Mouse (Mus musculus): Measurements from ENCODE around the gene Palm3. TPM values are rescaled to one million over a fixed set of nuclear protein-coding genes. Genes with fewer than 3 reads are reported as not detected.

Gene Palm3
- polyA plus RNA-seq (2021; fragmentation: Nextera tagmentation): 0.39 and 0.70 TPM in 2 replicates
- long read RNA-seq, experiment 1, partial matches to known transcripts: 0 of 1 reads
- long read RNA-seq, experiment 1, other reads (novel, unspliced or antisense): 1 of 1 reads
- long read RNA-seq, experiment 2, partial matches to known transcripts: 2 of 3 reads
- long read RNA-seq, experiment 2, other reads (novel, unspliced or antisense): 1 of 3 reads

DNA sequence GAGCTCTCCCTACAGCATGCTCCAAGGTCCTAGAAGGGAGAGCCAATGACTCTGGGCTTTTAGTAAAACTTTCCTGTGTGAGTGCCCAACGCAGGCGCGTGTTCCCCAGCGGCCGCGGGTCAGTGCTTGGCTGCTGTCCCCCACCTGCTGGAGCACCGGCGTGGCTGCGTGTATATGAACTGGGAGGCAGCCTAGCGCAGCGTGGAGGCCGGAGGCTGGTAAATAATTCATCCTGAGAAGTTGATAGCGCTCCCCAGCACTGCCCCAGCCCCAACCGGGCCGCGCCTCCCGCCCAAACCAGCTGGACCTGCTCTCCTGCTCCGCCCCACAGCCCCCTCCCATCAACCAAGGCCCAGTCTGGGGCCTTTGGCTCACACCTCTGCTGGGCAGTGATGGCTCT is at the start of gene Palm3:
Gene Palm3, plus strand, starts transcription at position 376 of the 400 bp plus-strand sequence.

DNA sequence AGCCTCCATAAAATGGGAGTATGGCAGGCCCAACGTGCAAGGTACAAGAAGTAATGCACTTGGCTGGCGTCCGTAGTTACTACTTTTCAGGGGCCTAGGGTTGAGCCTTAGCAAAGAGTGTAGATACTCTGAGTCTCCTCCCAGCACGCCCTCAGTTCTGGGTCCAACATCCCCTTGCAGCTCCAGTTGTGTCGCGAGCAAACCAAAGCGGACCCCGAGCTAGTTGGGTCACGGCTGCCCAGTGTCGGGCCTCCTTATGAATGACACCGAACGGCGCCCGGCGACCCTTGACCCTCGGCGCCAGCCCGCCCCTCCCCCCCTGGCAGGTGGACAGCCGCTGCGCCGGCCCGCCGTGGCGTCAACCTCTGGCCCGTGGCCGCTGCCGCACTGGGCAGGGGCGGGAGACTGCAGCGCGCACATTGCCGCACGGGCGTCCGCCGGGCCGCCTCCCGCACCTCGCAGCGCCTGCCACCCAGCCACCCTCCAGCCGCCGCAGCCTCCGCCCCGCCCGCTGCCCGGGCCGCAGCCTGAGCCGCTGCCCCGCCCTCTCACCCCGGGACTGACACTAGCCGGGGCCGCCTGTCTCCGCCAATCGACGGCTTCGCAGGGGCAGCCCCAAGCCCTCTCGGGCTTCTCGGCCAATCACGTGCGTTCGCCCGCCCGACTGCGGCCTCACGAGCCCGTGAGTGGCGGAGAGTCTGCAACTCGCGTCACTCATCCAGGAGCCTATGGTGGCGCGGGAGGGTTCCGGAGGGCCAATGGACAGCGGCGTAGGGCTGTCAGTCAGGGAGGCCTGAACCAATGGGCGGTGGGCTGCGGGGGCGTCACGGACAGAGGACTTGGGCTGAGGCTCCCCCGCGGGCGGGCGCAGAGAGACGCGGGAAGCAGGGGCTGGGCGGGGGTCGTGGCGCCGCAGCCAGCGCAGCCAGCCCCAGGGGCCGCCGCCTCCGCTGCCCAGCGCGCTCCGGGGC is 48.8 kb upstream of the Palm3 start, which contains the start of gene Prkaca:
Gene Prkaca, plus strand, starts transcription at position 844 of the 971 bp plus-strand sequence.

DNA sequence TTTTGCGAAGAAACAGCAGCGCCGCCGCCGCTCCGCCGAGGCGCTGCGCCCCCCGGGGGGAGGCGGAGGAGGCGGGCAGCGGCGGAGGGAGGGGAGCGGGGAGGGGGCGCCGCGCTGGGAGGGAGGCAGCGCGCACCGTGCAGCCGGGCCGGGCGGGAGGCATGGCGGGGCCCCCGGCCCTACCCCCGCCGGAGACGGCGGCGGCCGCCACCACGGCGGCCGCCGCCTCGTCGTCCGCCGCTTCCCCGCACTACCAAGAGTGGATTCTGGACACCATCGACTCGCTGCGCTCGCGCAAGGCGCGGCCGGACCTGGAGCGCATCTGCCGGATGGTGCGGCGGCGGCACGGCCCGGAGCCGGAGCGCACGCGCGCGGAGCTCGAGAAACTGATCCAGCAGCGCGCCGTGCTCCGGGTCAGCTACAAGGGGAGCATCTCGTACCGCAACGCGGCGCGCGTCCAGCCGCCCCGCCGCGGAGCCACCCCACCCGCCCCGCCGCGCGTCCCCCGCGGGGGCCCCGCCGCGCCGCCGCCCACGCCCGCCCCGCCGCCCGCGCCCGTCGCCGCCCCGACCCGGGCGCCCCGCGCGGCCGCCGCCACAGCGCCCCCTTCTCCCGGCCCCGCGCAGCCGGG is 23.6 kb upstream of the Palm3 start, which contains the start of gene Samd1:
Gene Samd1, plus strand, starts transcription at position 162 of the 631 bp plus-strand sequence.

DNA sequence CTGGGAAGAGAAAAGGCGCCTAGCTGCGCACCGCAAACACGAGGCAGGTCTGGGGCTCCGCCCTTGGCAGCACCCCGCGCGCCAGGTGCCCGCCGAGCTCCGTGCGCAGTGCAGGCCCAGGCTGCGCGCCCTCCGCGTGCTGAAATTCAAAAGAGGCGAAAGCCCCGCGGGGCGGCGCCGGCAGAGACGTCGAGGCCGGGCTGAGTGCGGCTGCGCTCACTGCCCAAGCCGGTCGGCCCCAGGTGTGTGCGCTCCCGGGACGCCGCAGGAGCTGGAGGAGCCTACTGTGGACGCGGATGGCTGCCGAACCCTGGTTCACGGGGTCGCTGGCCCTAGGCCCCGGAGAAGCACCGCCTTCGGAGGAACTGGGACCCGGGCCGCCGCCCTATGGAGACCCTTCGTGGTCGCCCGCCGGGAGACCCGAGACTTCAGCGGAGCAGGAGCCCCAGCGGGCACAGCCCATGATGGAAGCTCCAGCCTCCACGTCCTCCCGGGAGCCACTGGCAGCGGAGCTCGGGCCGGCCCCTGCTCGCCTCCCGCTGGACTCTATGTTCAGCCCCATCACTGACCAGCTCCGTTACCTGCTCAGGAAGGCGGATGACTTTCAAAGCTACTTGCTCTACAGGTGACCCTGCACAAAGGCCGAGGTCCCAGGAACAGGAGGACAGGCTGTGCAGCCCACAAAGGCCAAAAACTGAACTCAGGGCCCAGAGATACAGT is 19.8 kb upstream of the Palm3 start, which contains the start of gene 1700067K01Rik:
Gene 1700067K01Rik, plus strand, starts transcription at position 222 of the 720 bp plus-strand sequence.

DNA sequence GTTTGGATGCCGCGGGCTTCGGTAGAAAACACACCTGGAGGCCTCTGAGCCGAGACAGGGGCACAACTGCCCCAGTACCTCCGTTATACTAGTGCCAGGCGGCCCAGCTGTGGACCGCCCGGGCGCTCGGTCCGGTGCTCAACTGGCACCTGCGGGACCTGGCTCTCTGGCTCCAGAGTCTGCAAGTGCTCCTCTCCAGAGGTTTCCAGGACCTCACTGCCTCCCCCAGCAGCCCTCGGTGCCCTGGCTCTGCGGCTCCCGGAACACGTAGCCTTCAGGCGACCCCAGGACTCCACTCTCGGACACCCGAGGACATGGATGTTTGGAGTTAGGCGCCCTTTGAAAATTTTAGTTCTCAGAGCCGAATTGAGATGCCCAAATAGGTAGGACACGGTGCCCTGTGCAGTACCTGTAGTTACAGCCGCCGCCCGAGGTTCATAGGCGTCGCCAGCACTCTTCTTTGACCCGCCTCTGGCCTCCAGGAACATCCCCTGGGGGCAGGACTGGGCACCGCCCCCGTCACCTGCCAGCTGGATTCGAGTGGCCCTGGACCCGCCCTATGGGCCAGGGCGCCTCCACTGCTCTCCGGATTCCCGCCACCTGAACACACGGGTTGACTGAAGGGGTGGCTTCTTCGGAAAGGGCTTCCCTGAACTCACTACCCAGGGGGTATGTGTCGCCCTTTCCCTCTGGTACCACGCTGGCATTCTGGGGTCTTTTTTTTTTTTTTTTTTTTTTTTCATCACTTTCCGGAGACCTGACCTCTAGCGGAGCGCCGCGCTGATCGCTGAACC is 9.4 kb upstream of the Palm3 start, which contains the start of gene 2210011C24Rik:
Gene 2210011C24Rik, minus strand, starts transcription at position 467 of the 794 bp plus-strand sequence.

DNA sequence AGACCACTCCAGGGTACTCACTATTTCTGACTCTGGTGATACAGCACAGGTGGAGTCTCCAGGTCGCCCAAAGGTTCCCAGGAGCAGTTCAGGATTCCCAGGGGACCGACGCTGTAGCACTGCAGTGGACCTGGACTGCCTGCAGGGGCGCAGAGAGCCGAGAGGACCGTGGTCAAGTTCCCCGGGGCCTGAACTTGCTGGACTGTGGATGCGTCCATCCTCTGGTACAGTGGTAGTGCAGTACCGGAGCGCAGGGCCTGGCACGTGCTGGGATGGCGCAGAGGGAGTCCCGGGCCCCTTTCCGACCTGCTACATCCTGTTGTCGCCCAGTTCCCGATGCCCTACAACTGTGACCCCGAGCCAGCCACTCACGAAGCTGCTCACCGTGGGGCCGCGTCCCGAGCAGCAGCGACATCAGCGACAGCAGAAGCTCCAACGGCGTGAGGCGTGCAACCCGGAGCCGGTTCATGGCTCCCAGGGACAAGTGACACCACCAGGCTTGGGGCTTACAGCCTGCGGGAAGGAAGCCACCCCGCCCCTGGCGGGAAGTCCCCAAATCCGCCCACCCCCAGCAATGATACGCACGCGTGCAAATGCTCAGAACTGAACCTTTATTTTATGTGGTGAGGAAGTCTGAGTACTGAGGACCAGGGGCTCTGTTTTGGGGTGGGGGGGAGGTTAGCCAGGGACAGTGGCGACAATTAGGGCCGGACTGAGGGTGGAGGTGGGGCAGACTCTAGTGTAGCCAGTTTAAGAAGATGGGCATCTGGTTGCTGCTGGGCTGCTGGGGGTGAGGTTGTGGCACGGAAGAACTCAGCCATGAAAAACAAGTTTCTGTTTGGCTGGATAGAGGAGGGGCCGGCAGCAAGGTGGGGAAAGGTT is 21.0 kb downstream of the Palm3 start, which contains the start of gene Il27ra:
Gene Il27ra, minus strand, starts transcription at position 524 of the 882 bp plus-strand sequence.

DNA sequence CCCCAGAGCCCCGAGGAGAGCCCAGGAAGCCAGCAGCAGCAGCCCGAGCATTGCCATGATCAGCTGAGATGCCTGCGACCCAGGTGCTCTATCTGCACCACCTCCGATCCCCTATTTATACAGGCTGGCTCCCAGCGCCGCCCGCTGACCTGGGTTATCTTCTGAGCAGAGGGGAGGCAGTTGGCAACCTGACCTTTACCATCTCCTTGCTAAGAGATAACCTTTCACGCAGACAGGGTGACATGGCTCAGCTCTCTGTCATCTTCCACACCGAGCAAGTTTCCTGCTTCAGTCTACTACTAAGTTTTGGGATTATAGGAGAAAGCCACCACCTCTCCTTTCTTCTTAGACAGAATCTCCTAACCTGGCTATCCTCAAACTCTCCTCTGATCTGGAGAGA is 23.6 kb downstream of the Palm3 start, which contains the start of gene Rln3:
Gene Rln3, minus strand, starts transcription at position 101 of the 400 bp plus-strand sequence.

DNA sequence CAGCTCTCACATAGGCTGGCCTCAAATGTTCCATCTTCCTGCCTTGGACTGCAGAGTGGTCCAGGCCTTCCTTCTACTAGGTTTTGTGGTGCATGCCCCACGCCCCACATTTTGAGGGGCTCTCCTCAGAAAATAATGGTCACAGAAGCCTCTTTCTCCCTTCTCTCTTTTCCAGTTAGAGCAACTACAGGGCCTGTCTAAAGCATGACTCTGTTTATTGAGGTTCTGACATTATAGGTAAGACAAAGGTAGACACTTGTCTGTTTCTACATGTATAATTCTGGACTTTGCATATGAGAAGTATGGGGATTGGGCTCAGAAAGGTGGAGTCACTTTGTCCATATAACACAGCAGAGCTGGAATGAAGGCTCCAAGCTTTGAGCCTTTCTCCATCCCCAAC is 43.8 kb downstream of the Palm3 start, which contains the start of gene Gm10643:
Gene Gm10643, minus strand, starts transcription at position 101 of the 400 bp plus-strand sequence.

DNA sequence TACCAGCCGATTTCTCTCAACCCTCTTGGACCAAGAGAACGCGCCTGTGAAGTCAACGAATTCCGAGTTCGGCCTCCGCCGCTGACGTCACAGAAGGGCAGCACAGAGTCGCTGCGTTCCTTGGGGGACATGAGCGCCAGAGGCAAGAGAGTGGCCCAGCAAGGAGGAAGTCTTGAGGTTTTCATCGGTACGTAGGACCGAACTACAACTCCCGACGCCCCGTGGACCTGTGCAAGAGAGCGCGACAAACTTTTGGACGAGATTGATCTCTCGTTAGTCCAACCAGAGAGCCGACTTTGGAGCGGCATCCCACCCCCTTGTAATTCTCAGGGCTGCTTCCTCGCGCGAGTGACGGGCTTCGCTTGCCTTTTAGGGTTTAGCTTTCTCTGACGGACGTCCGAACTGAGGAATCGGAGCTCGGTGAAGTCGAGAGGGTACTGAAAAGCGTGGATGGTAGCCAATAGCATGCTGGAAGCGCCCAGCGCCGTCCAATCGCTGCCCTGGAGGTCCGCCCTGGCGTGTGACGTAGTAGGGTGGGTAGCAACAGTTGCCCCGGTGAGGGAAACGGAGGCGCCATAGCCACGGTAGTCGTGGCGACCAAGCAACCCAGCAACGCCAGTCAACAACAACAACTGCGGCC is 45.1 kb downstream of the Palm3 start, which contains the start of gene Rfx1:
Gene Rfx1, plus strand, starts transcription at position 544 of the 640 bp plus-strand sequence.

Small RNA genes within 50 kb of the gene (microRNA-seq; reads per million reads assigned to microRNA genes)
- 2.1 reads per million, percentile 3 among the genes with 10 or more reads in this experiment for gene Mir1199
- gene Mir8111: 25.8 reads per million, percentile 44 among the genes with 10 or more reads in this experiment

Other genes starting within 250 kb of the Palm3 start
- gene Adgrl1, start 121.4 kb upstream of the Palm3 start, polyA plus RNA-seq (2021; fragmentation: Nextera tagmentation): 16.6 and 20.0 TPM in 2 replicates
- 0.57 and 0.84 TPM in 2 replicates for gene Gm10644, start 66.3 kb upstream of the Palm3 start, polyA plus RNA-seq (2021; fragmentation: Nextera tagmentation)
- gene Asf1b, start 66.0 kb upstream of the Palm3 start, polyA plus RNA-seq (2021; fragmentation: Nextera tagmentation): 0.98 and 1.1 TPM in 2 replicates
- gene Prkaca, start 48.5 kb upstream of the Palm3 start, polyA plus RNA-seq (2021; fragmentation: Nextera tagmentation): 81.4 and 111 TPM in 2 replicates
- gene Samd1, start 23.8 kb upstream of the Palm3 start, polyA plus RNA-seq (2021; fragmentation: Nextera tagmentation): 1.2 and 1.9 TPM in 2 replicates
- gene 1700067K01Rik, start 20.0 kb upstream of the Palm3 start, polyA plus RNA-seq (2021; fragmentation: Nextera tagmentation): 0.19 and 0.21 TPM in 2 replicates
- 1.8 and 2.0 TPM in 2 replicates for gene 2210011C24Rik, start 9.3 kb upstream of the Palm3 start, polyA plus RNA-seq (2021; fragmentation: Nextera tagmentation)
- 0.38 and 0.53 TPM in 2 replicates for gene Il27ra, start 21.1 kb downstream of the Palm3 start, polyA plus RNA-seq (2021; fragmentation: Nextera tagmentation)
- not detected in 2 replicates for gene Rln3, start 23.5 kb downstream of the Palm3 start, polyA plus RNA-seq (2021; fragmentation: Nextera tagmentation)
- gene Gm10643, start 43.7 kb downstream of the Palm3 start, polyA plus RNA-seq (2021; fragmentation: Nextera tagmentation): 1.4 and 2.5 TPM in 2 replicates
- gene Rfx1, start 45.4 kb downstream of the Palm3 start, polyA plus RNA-seq (2021; fragmentation: Nextera tagmentation): 1.4 and 1.6 TPM in 2 replicates
- gene Dcaf15, start 83.3 kb downstream of the Palm3 start, polyA plus RNA-seq (2021; fragmentation: Nextera tagmentation): 1.8 and 2.8 TPM in 2 replicates
- gene Podnl1, start 104.5 kb downstream of the Palm3 start, polyA plus RNA-seq (2021; fragmentation: Nextera tagmentation): 0.09 TPM in 1 of 2 replicates, not detected in the other
- 9.7 and 12.2 TPM in 2 replicates for gene Cc2d1a, start 126.5 kb downstream of the Palm3 start, polyA plus RNA-seq (2021; fragmentation: Nextera tagmentation)
- 1.2 and 1.5 TPM in 2 replicates for gene 4930432K21Rik, start 126.6 kb downstream of the Palm3 start, polyA plus RNA-seq (2021; fragmentation: Nextera tagmentation)
- 4.2 and 5.5 TPM in 2 replicates for gene Nanos3, start 163.7 kb downstream of the Palm3 start, polyA plus RNA-seq (2021; fragmentation: Nextera tagmentation)
- 2.5 and 2.9 TPM in 2 replicates for gene Zswim4, start 215.6 kb downstream of the Palm3 start, polyA plus RNA-seq (2021; fragmentation: Nextera tagmentation)
- 438 and 480 TPM in 2 replicates for gene D8Ertd738e, start 228.2 kb downstream of the Palm3 start, polyA plus RNA-seq (2021; fragmentation: Nextera tagmentation)
- gene Mri1, start 235.9 kb downstream of the Palm3 start, polyA plus RNA-seq (2021; fragmentation: Nextera tagmentation): 12.7 and 14.8 TPM in 2 replicates
- gene Ccdc130, start 248.9 kb downstream of the Palm3 start, polyA plus RNA-seq (2021; fragmentation: Nextera tagmentation): 21.8 and 23.0 TPM in 2 replicates